Mouse (Mus musculus) c-Kit-positive CD71-negative TER-119-negative erythroid progenitor cells, embryonic 14.5 days (primary cell): ENCODE results near the gene Gimap7.

Experiments
- DNase-seq: peaks from one replicate; pipeline ENCODE4 v3.0.0-alpha.2; 2013; ENCODE audit warnings: low read depth

The Gimap7 gene

DNA sequence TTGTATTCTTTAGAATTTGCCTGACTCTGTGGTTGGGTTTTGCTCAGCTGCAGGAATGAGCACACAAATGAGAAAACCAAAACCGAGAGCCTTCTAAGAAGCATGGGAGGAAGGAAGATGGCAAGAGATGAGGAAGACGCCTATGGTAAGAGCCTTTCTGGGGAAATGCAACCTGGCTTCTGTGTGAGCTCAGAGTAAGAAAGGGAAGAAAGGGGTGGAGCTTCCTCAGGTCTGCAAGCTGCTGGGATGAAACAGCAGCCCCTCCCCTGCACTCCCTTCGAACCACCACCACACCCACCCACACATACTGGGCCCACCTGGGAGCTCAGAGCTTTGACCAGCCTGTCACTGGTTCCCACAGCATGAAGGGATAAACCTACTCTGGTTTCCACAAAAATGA, 22.9 kb downstream of the Gimap7 start:
- no peak for DNase-seq

DNA sequence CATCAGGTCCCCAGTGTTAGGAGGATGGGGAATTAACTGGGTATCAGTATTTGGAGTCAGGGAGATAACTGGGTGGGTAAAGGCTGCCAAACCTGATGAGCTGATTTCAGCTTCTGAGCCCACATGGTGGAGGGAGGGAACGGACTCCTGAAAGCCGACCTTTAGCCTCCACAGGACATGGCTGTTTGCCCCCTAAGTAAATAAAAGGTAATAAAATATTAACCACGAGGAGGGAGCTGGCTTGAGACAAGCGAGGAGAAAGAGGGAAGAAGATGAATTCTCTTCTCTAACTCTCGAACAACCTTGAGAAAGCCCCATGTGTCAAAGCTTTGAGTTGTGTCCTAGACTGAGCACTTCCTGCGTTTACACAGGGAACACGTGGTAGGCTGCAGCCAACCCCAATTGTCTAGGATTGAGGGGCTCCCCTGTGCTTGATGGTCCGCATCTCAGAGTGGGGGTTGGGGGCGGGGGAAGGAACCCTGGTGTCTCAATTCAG, 23.3 kb downstream of the Gimap7 start:
- DNase-seq, result no peak

DNA sequence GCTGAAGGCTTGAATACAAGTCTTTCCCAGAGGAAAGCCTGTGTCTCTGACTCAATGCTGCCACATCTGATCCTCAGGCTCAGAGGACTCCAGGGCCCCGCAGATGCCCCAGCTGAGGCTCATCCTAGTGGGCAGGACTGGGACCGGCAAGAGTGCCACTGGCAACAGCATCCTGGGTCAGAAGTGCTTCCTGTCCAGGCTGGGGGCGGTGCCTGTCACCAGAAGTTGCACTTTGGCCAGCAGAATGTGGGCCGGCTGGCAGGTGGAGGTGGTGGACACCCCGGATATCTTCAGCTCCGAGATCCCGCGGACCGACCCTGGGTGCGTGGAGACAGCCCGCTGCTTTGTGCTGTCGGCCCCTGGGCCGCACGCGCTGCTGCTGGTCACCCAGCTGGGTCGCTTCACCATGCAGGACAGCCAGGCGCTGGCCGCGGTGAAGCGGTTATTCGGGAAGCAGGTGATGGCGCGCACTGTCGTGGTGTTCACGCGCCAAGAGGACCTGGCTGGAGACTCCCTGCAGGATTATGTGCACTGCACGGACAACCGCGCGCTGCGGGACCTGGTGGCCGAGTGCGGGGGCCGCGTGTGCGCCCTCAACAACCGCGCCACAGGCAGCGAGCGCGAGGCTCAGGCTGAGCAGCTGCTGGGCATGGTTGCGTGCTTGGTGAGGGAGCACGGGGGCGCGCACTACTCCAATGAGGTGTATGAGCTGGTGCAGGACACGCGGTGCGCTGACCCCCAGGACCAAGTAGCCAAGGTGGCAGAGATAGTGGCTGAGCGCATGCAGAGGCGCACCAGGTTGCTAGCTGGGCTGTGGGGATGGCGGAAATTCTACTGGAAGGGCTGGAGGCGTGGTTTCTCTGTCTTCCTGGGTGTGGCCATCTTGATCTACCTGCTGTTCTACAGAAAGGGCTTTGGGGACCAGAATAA, 24.3 kb downstream of the Gimap7 start:
- DNase-seq, result no peak

DNA sequence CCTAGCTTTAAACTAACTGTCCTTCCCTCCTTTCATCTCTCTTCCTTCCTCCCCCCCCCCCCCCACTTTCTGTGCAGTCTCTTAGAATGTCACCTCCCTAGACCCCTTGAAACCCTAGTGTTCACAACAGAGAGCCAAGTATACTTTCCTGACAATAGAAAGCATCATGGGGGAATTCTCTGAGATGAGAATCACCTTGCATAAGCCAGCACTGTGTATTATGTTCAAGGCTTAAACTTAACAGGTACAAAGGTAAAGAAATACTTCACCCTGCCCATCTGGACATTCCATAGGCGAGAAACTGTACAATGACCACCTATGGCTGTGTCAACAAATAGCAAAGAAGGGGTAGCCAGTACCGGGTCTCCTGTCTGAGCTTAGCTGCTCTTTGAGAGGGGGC, 27.1 kb downstream of the Gimap7 start:
- DNase-seq, result no peak

DNA sequence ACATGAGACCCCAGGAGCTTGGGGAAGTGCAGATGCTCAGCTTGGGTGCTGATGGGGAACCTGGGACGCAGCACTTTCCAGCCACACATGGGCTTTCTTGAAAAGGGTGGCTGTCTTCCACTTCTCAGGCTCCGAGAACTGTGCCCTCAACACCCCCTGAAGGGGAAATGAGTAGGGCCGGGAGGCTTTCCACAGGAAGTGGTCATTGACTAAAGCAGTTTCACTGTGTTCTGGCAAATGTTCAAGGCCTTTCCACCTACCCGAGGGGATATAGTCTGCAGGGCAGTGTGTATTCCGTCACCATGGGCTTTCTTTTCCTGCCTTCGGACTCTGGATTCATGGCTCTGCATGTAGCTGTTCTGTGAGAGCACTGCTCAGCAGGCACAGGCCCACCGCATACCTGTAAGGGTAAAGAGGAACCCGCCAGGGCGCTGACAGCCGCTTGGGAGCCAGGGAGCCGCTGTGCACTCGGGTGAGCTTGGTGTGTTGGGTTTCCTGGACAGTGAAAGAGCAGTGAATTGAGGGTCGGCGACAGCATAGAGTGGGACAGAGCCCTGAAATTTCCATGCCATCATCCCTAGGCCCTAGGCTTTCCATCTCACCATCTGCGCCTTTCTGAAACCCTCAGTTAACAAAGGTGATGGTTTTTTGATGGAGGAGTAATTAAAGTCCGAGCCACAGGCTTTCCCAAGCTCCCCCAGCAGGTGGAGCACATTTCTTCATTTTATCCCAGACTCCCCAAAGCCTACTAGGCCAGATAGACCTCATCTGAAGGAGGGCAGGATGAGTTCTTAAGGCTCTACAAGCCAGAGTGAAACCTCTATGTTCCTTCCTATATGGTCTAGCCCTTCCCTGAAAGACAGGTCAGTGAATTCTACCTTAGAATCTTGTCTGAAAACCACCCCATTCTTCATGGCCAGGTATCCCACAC, 27.8 kb downstream of the Gimap7 start, which contains the start of gene Gimap5:
Gene Gimap5, plus strand, starts transcription at position 239 of the 931 bp plus-strand sequence.
- DNase-seq, result peak; percentile 40

DNA sequence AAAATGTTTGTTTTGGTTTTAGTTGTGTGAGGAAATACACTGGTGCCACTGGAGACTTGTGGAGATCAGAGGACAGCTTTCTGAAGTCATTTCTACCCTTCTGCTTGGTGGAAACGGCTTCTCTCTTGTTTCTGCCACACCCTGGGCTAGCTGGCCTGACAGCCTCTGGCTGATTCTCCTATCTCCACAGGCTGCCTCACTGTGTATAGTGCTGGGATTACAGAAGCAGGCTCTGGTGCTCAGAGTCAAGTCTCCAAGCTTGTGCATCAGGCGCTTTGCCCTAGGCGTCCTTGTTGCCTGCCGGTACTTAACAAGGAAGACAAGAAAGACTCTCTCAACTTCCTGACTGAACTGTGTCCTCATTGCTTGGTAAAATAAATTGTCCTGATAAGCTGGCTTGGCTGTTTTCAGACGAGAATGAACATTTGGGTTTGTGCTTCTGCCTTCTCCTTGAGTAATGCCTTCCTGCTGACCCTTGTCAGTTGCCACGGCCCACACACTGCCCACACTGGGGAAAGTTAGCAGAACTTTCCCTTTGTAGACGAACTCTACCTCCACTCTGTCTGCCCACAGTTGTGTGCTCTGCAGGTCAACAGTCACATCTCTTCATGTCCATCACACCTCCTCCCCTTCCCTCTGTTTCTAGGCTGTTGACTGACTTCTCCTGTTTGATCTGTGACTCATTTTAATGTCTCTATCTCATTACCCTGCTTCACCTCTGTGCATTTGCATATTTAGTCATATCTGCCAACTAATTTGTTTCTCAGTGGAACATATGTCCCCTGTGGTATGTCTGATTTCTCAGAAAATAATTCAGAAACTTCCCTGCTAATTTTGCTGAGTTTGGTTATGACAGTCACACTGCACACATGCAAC, 28.9 kb downstream of the Gimap7 start:
- no peak for DNase-seq

DNA sequence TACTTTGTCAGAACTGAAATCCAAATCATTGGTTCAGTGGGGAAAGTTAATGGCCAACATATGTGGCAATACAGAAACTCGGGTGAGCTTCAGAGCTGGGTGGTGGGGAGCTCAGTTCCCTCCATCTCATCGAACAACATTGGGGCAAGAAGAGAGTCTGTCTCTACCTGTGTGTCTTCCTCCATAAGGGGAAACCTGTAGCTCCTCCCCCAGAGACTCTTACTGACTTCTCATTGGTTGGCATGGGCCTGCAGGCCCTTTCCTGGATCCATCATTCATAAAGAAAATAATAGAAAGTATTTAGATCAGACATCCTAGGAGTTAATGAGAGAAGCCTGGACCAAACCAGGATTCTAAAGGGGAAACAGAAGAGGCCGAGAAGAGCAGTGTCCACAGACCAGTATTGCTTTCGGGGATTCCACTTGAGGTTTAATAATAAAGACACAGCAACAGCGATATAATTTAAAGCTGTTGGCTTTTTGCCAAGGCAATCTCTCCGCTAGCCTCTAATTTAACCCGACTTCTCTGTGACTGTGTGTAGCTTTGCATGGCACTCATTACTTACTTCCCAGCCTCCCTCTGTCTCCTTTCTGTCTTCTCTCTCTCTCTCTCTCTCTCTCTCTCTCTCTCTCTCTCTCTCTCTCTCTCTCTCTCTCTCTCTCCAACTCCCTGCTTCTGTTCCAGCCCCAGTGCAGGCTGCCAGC, 45.3 kb downstream of the Gimap7 start:
- no peak for DNase-seq

DNA sequence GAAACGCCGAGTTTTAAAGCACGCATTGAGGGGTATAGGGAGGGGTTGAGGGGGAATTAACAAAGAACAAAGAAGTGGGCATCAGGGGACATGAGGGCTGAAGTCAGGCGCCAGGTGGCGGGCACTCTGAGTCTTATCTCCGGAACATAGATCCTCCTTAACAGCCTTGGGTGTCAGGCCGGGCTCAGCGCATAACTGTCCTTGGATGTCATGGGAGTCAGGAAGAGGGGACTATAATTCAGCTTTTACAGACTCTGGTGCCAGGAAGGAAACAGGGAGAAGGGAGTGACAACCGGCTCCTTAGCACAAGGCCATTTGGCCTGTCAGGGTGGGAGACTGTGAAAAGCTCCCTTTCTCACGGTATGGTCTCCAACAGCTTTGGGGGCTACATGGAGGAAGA, 46.1 kb downstream of the Gimap7 start:
- no peak for DNase-seq

DNA sequence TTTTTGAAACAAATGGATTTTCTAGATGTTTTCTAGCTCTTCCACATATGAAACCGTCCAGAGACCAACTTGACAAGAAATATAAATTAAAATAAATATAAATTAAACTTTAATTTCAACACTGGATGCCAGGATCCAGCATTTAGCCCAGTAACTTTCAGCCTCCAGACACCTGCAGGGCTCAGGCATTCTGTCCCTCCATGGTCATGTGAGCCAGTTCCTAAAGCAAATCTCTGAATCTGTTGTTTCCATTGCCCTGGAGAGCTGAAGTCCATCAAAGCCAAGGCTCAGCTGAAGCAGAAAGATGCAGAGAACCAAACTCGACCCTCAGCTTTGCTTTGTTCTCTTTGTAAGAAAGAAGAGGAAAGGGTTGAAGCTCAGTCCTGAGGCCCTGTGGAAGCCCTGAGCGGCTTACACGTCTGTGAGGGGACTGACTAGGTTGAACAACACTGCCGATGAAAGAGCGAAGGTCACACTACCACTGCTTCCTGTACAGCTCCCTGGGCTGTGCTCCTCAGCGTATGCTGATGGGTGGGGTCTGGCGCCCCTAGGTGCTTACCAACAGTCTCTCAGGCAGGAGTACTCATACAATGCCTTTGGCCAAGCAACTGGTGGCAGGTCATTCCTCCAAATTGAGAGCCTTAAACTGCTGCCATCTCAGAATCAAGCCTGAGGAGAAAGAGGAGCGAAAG, 49.9 kb downstream of the Gimap7 start:
- no peak for DNase-seq

DNA sequence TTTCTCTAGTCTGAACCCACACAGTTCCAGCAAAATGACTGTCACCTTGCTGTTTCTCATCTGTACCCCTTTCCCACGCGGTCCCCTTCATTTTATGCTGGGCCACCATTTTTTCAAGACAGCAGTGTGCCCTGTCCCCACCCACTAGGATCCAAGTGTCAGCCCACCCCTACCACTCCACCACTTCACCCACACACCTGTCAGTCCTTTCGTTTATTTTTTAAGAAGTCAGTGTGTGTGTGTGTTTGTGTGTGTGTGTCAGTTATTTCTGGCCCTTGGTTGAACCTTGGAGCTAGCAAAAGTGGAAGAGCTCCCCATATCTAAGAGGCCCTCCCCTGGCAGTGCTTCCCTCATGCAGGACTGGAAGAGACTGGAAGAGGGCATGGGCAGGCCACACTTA, 50.5 kb downstream of the Gimap7 start:
- no peak for DNase-seq

DNA sequence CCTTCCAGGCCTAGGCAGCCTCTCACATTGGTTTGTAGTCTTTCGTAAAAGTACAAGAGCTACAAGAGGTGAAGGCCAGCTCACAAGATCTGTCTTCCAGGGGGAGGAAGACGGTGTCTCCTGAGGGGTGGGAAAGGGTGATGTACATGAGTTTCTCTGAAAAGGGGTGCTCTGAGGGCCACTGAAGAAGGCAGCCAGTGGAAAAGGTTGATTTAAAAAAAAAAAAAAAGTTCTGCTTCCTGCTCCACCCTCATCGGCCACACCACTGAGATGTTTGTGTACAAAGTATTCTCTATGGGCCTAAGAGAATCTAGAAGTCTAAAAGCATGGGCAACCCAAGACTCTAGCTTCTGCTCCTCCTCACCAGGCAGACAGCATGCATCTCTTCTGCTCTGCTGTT, 52.3 kb downstream of the Gimap7 start, which contains the start of gene Gimap3:
Gene Gimap3, minus strand, starts transcription at position 156 of the 400 bp plus-strand sequence.
- DNase-seq, result no peak

DNA sequence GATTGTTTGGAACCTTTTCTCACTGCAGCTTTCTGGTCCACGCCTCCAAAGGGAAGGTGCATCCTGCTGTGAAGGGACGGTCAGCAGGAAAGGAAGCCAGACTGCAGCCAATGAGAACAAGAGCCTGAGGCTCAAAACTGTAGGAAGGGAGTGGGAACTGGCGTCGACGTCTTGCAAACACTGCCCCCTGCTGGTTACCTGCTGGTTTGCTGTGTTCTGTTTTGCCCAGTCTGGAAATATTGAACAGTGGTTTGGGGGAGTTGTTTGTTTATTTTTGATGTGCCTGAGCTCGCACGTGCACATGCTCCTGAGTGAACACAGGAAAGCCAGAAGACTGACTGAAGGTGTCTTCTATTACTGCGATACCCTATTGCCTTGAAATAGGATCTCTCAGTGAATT, 53.6 kb downstream of the Gimap7 start:
- peak; percentile 57 for DNase-seq
